Mouse (Mus musculus) forebrain, postnatal 0 days (tissue): ENCODE results near the gene Tmem37. TPM values are rescaled to one million over a fixed set of nuclear protein-coding genes. Genes with fewer than 3 reads are reported as not detected.
"Not testable (repeated sequence)": the region's sequence is repeated elsewhere in the genome, so short reads cannot be mapped to it uniquely, and the experiment has no call there.

Source experiments
- ATAC-seq: fragments of 200-750 bp; cut with Nextera tagmentation; 2 replicates; pipeline ENCODE4 v1.8.0; 2017; ENCODE audit warnings: mild to moderate bottlenecking, moderate library complexity
- DNase-seq: peaks from one replicate; pipeline ENCODE4 v3.0.0-alpha.2; 2015
- H3K27ac ChIP-seq: fragments of 300-500 bp; sonication (generic); 2 replicates; pipeline ENCODE4 v1.5.1; 2014; ENCODE audit warnings: low read depth, mild to moderate bottlenecking, antibody characterized with exemption, low read length, moderate library complexity, mixed read lengths
- H3K27me3 ChIP-seq: fragments of 300-500 bp; sonication (generic); 2 replicates; pipeline ENCODE4 v1.6.1; 2014; ENCODE audit warnings: mild to moderate bottlenecking, low read length, mixed read lengths; ENCODE audit not compliant: insufficient read depth
- H3K36me3 ChIP-seq: fragments of 300-500 bp; sonication (generic); 2 replicates; pipeline ENCODE4 v1.6.1; 2014; ENCODE audit warnings: mild to moderate bottlenecking, moderate library complexity; ENCODE audit not compliant: insufficient read depth
- H3K4me1 ChIP-seq: fragments of 300-500 bp; sonication (generic); 2 replicates; pipeline ENCODE4 v1.6.1; 2014; ENCODE audit warnings: antibody characterized with exemption; ENCODE audit not compliant: insufficient read depth
- H3K4me2 ChIP-seq: fragments of 300-500 bp; sonication (generic); 2 replicates; pipeline ENCODE4 v1.6.1; 2014; ENCODE audit warnings: low read depth, mild to moderate bottlenecking, moderate library complexity
- H3K4me3 ChIP-seq: fragments of 300-500 bp; sonication (generic); 2 replicates; pipeline ENCODE4 v1.5.1; 2014; ENCODE audit warnings: low read depth, low read length, mixed read lengths
- H3K9ac ChIP-seq: fragments of 300-500 bp; sonication (generic); 2 replicates; pipeline ENCODE4 v1.6.1; 2014; ENCODE audit warnings: mild to moderate bottlenecking
- H3K9me3 ChIP-seq: fragments of 300-500 bp; sonication (generic); 2 replicates; pipeline ENCODE4 v1.6.1; 2016; ENCODE audit warnings: low read length
- CTCF ChIP-seq: sonication (generic); IDR thresholded peaks from 2 replicates; pipeline ENCODE4 v1.5.1; 2016; ENCODE audit warnings: antibody characterized with exemption, control low read depth, low read depth
- WGBS: fragments of 180-500 bp; shearing (Covaris S2); extraction: QIAGEN DNeasy Blood & Tissue Kit; methylation state at CpG from one replicate; pipeline ENCODE4 v1.1.7; 2014; 5-methylcytosine and 5-hydroxymethylcytosine counted together
- polyA plus RNA-seq: library from polyadenylated mRNA; unstranded; fragments of >200 nt; fragmentation: Nextera tagmentation; extraction: Ambion mirVana; gene quantifications from 2 replicates; pipeline ENCODE4 v1.2.1, GENCODE M21; 2015
- total RNA-seq: library from RNA; depleted of rRNA; stranded (reverse); fragments of >200 nt; gene quantifications from 2 replicates; pipeline ENCODE4 v1.2.3, GENCODE M21; 2014

Tmem37 gene
- total and polyA plus RNA-seq, 2 experiments from 2014 or later: 6.0 to 6.8 TPM

- WGBS: 54% methylated on average over 11 of the region's 14 CpGs
- TF ChIP-seq CTCF: peak; percentile 81
Measured at GRCm38 (mm10) chr1:120093482-120094134, 19.7 kb upstream of the Tmem37 start.

GRCm38 (mm10) chr1:120090880-120091570, 17.2 kb upstream of the Tmem37 start:
- H3K27me3 ChIP-seq: no peaks in the 10 kb centered on the region
- no peaks in the 10 kb centered on the region for H3K4me1 ChIP-seq
- H3K36me3 ChIP-seq: no peaks in the 10 kb centered on the region
- 88% methylated on average over 8 of the region's 8 CpGs for WGBS
- no peak for TF ChIP-seq CTCF
- no peak for ATAC-seq
- H3K4me3 ChIP-seq: no peak overlapping the region
- no peak overlapping the region for H3K9ac ChIP-seq
- H3K27ac ChIP-seq: no peak overlapping the region
- H3K9me3 ChIP-seq: no peaks in the 10 kb centered on the region
- no peak overlapping the region for H3K4me2 ChIP-seq
- no peak for DNase-seq

More at GRCm38 (mm10) chr1:120093482-120094134, 19.7 kb upstream of the Tmem37 start:
- H3K4me3 ChIP-seq, H3K4me1 ChIP-seq, H3K36me3 ChIP-seq, H3K9ac ChIP-seq, H3K9me3 ChIP-seq, H3K27me3 ChIP-seq, H3K4me2 ChIP-seq, H3K27ac ChIP-seq: not testable (repeated sequence)
- peak; percentile 79 for DNase-seq
- ATAC-seq: peak; percentile 68; the same call in 1 of the 2 replicates

GRCm38 (mm10) chr1:120089180-120089579, 15.3 kb upstream of the Tmem37 start:
- WGBS: 9% methylated on average over 5 of the region's 5 CpGs
- H3K4me3 ChIP-seq: no peak overlapping the region
- no peaks in the 10 kb centered on the region for H3K9me3 ChIP-seq
- H3K36me3 ChIP-seq: no peaks in the 10 kb centered on the region
- no peak for ATAC-seq
- no peak overlapping the region for H3K4me2 ChIP-seq
- no peak for TF ChIP-seq CTCF
- no peak overlapping the region for H3K9ac ChIP-seq
- H3K4me1 ChIP-seq: no peaks in the 10 kb centered on the region
- no peak for DNase-seq
- no peaks in the 10 kb centered on the region for H3K27me3 ChIP-seq
- no peak overlapping the region for H3K27ac ChIP-seq

GRCm38 (mm10) chr1:120086644-120087043, 12.8 kb upstream of the Tmem37 start:
- Histone ChIP-seq H3K27me3 (no peaks in the 10 kb centered on the region), H3K4me1 (no peaks in the 10 kb centered on the region), H3K4me2 (no peak overlapping the region), H3K36me3 (no peaks in the 10 kb centered on the region), H3K27ac (no peak overlapping the region), H3K9ac (no peak overlapping the region), H3K4me3 (no peak overlapping the region), H3K9me3 (no peaks in the 10 kb centered on the region)
- 61% methylated on average over 13 of the region's 13 CpGs for WGBS
- no peak for ATAC-seq
- DNase-seq: no peak
- no peak for TF ChIP-seq CTCF

- no peak for ATAC-seq
- no peak for DNase-seq
- H3K4me2 ChIP-seq: no peak overlapping the region
- H3K27ac ChIP-seq: no peak overlapping the region
- no peaks in the 10 kb centered on the region for H3K27me3 ChIP-seq
- no peaks in the 10 kb centered on the region for H3K4me1 ChIP-seq
- no peaks in the 10 kb centered on the region for H3K36me3 ChIP-seq
- no peak overlapping the region for H3K9ac ChIP-seq
- no peak for TF ChIP-seq CTCF
- H3K9me3 ChIP-seq: no peaks in the 10 kb centered on the region
- no peak overlapping the region for H3K4me3 ChIP-seq
- 69% methylated on average over 3 of the region's 3 CpGs for WGBS
Measured at GRCm38 (mm10) chr1:120085696-120086095, 11.8 kb upstream of the Tmem37 start.

- Histone ChIP-seq H3K4me3 (no peak overlapping the region), H3K4me1 (no peaks in the 10 kb centered on the region), H3K27me3 (no peaks in the 10 kb centered on the region), H3K9ac (no peak overlapping the region), H3K9me3 (no peaks in the 10 kb centered on the region), H3K36me3 (no peaks in the 10 kb centered on the region), H3K4me2 (no peak overlapping the region), H3K27ac (no peak overlapping the region)
- DNase-seq (no peak), ATAC-seq (no peak)
- 59% methylated on average over 5 of the region's 5 CpGs for WGBS
- no peak for TF ChIP-seq CTCF
Measured at GRCm38 (mm10) chr1:120083921-120084517, 10.1 kb upstream of the Tmem37 start.
